Mouse (Mus musculus): Measurements from ENCODE around the gene Mpzl3. TPM values are rescaled to one million over a fixed set of nuclear protein-coding genes. Genes with fewer than 3 reads are reported as not detected.

The Mpzl3 gene
- polyA plus RNA-seq, 1 experiment from 2014 or later, result 1.2 TPM

Other genes starting within 250 kb of the Mpzl3 start
- gene Kmt2a, start 173.9 kb upstream of the Mpzl3 start, polyA plus RNA-seq (2015; fragmentation: Nextera tagmentation; extraction: Ambion mirVana), result 23.5 and 25.6 TPM in 2 replicates
- gene Atp5l, start 134.4 kb upstream of the Mpzl3 start, polyA plus RNA-seq (2015; fragmentation: Nextera tagmentation; extraction: Ambion mirVana), result 670 and 687 TPM in 2 replicates
- gene Ube4a, start 89.6 kb upstream of the Mpzl3 start, polyA plus RNA-seq (2015; fragmentation: Nextera tagmentation; extraction: Ambion mirVana), result 35.7 and 40.5 TPM in 2 replicates
- not detected in 2 replicates for gene Cd3g, start 74.8 kb upstream of the Mpzl3 start, polyA plus RNA-seq (2015; fragmentation: Nextera tagmentation; extraction: Ambion mirVana)
- not detected in 2 replicates for gene Cd3d, start 73.4 kb upstream of the Mpzl3 start, polyA plus RNA-seq (2015; fragmentation: Nextera tagmentation; extraction: Ambion mirVana)
- 0.09 TPM in 1 of 2 replicates, not detected in the other for gene Cd3e, start 45.6 kb upstream of the Mpzl3 start, polyA plus RNA-seq (2015; fragmentation: Nextera tagmentation; extraction: Ambion mirVana)
- gene Mpzl2, start 15.4 kb upstream of the Mpzl3 start, polyA plus RNA-seq (2015; fragmentation: Nextera tagmentation; extraction: Ambion mirVana), result 2.5 and 2.8 TPM in 2 replicates
- gene Jaml, start 24.0 kb downstream of the Mpzl3 start, polyA plus RNA-seq (2015; fragmentation: Nextera tagmentation; extraction: Ambion mirVana), result 0.24 and 0.26 TPM in 2 replicates
- gene Scn2b, start 62.6 kb downstream of the Mpzl3 start, polyA plus RNA-seq (2015; fragmentation: Nextera tagmentation; extraction: Ambion mirVana), result 10.0 and 11.2 TPM in 2 replicates
- gene Scn4b, start 83.2 kb downstream of the Mpzl3 start, polyA plus RNA-seq (2015; fragmentation: Nextera tagmentation; extraction: Ambion mirVana), result 0.30 and 0.42 TPM in 2 replicates
- gene BC049352, start 126.8 kb downstream of the Mpzl3 start, polyA plus RNA-seq (2015; fragmentation: Nextera tagmentation; extraction: Ambion mirVana), result not detected in 2 replicates
- not detected in 2 replicates for gene Tmprss4, start 148.9 kb downstream of the Mpzl3 start, polyA plus RNA-seq (2015; fragmentation: Nextera tagmentation; extraction: Ambion mirVana)
- gene Il10ra, start 214.0 kb downstream of the Mpzl3 start, polyA plus RNA-seq (2015; fragmentation: Nextera tagmentation; extraction: Ambion mirVana), result 0.68 and 0.91 TPM in 2 replicates